Mouse (Mus musculus): Measurements from ENCODE around the gene Klrd1. TPM values are rescaled to one million over a fixed set of nuclear protein-coding genes. Genes with fewer than 3 reads are reported as not detected.

Gene Klrd1
- polyA plus RNA-seq, 1 experiment from 2014 or later, result not detected

GRCm38 (mm10) chr6:129558946-129559640, 32.5 kb upstream of the Klrd1 start:
- no peak overlapping the region for H3K9ac ChIP-seq (ENCODE audit: low read length)
- ATAC-seq (ENCODE audit: insufficient number of reproducible peaks, insufficient read depth, low FRiP score, low read depth), result no peak

GRCm38 (mm10) chr6:129559641-129560027, 31.9 kb upstream of the Klrd1 start:
- H3K4me3 ChIP-seq (ENCODE audit: control insufficient read depth in 1 of 2, insufficient read depth in 1 of 2, low read depth in 1 of 2, low read length in 2 of 2), result no peak overlapping the region
- no peaks in the 10 kb centered on the region for H3K27me3 ChIP-seq (ENCODE audit: control insufficient read depth, insufficient read depth, low read length)
- no peaks in the 10 kb centered on the region for H3K9me3 ChIP-seq (ENCODE audit: control insufficient read depth, low read length)
- H3K4me1 ChIP-seq (ENCODE audit: control insufficient read depth in 2 of 2, insufficient read depth in 2 of 2, low read length in 2 of 2), result peaks cover 4 to 7% of the 10 kb centered on the region in 2 experiments; a peak in 2 of 4 replicates
- no peak overlapping the region for H3K27ac ChIP-seq (replicated peaks in 1 of 2; ENCODE audit: control insufficient read depth in 1 of 2, insufficient read depth in 1 of 2, low read depth in 2 of 2, low read length in 2 of 2)
- 41% methylated on average over 4 of the region's 4 CpGs for WGBS
- ATAC-seq (ENCODE audit: insufficient number of reproducible peaks, insufficient read depth, low FRiP score, low read depth), result no peak
- no peaks in the 10 kb centered on the region for H3K36me3 ChIP-seq (ENCODE audit: control insufficient read depth, insufficient read depth, low read length)
- no peak overlapping the region for H3K4me2 ChIP-seq (ENCODE audit: low read length)
- H3K9ac ChIP-seq (ENCODE audit: low read length), result no peak overlapping the region

More at GRCm38 (mm10) chr6:129558946-129559640, 32.5 kb upstream of the Klrd1 start:
- H3K4me2 ChIP-seq (ENCODE audit: low read length), result no peak overlapping the region
- 19% methylated on average over 12 of the region's 12 CpGs for WGBS
- no peak overlapping the region for H3K4me3 ChIP-seq (ENCODE audit: control insufficient read depth in 1 of 2, insufficient read depth in 1 of 2, low read depth in 1 of 2, low read length in 2 of 2)
- H3K27me3 ChIP-seq (ENCODE audit: control insufficient read depth, insufficient read depth, low read length), result no peaks in the 10 kb centered on the region
- H3K9me3 ChIP-seq (ENCODE audit: control insufficient read depth, low read length), result no peaks in the 10 kb centered on the region
- H3K36me3 ChIP-seq (ENCODE audit: control insufficient read depth, insufficient read depth, low read length), result no peaks in the 10 kb centered on the region
- H3K27ac ChIP-seq (replicated peaks in 1 of 2; ENCODE audit: control insufficient read depth in 1 of 2, insufficient read depth in 1 of 2, low read depth in 2 of 2, low read length in 2 of 2), result no peak overlapping the region
- peaks cover 4 to 7% of the 10 kb centered on the region in 2 experiments; a peak in 2 of 4 replicates for H3K4me1 ChIP-seq (ENCODE audit: control insufficient read depth in 2 of 2, insufficient read depth in 2 of 2, low read length in 2 of 2)

- H3K4me3 ChIP-seq (ENCODE audit: control insufficient read depth in 1 of 2, insufficient read depth in 1 of 2, low read depth in 1 of 2, low read length in 2 of 2), result no peak overlapping the region
- 76% methylated on average over 2 of the region's 2 CpGs for WGBS
- no peaks in the 10 kb centered on the region for H3K27me3 ChIP-seq (ENCODE audit: control insufficient read depth, insufficient read depth, low read length)
- H3K4me2 ChIP-seq (ENCODE audit: low read length), result no peak overlapping the region
- H3K4me1 ChIP-seq (ENCODE audit: control insufficient read depth in 2 of 2, insufficient read depth in 2 of 2, low read length in 2 of 2), result no peaks in the 10 kb centered on the region
- no peak overlapping the region for H3K27ac ChIP-seq (replicated peaks in 1 of 2; ENCODE audit: control insufficient read depth in 1 of 2, insufficient read depth in 1 of 2, low read depth in 2 of 2, low read length in 2 of 2)
- H3K9me3 ChIP-seq (ENCODE audit: control insufficient read depth, low read length), result no peaks in the 10 kb centered on the region
- no peak for ATAC-seq (ENCODE audit: insufficient number of reproducible peaks, insufficient read depth, low FRiP score, low read depth)
- H3K9ac ChIP-seq (ENCODE audit: low read length), result no peak overlapping the region
- no peaks in the 10 kb centered on the region for H3K36me3 ChIP-seq (ENCODE audit: control insufficient read depth, insufficient read depth, low read length)
These were observed 26.3 kb upstream of the Klrd1 start for GRCm38 (mm10) chr6:129565257-129565656.

- no peaks in the 10 kb centered on the region for H3K36me3 ChIP-seq (ENCODE audit: control insufficient read depth, insufficient read depth, low read length)
- H3K9me3 ChIP-seq (ENCODE audit: control insufficient read depth, low read length), result no peaks in the 10 kb centered on the region
- no peak for ATAC-seq (ENCODE audit: insufficient number of reproducible peaks, insufficient read depth, low FRiP score, low read depth)
- H3K9ac ChIP-seq (ENCODE audit: low read length), result no peak overlapping the region
- H3K4me2 ChIP-seq (ENCODE audit: low read length), result no peak overlapping the region
- no peaks in the 10 kb centered on the region for H3K27me3 ChIP-seq (ENCODE audit: control insufficient read depth, insufficient read depth, low read length)
- no peak overlapping the region for H3K4me3 ChIP-seq (ENCODE audit: control insufficient read depth in 1 of 2, insufficient read depth in 1 of 2, low read depth in 1 of 2, low read length in 2 of 2)
- H3K27ac ChIP-seq (replicated peaks in 1 of 2; ENCODE audit: control insufficient read depth in 1 of 2, insufficient read depth in 1 of 2, low read depth in 2 of 2, low read length in 2 of 2), result no peak overlapping the region
- no peaks in the 10 kb centered on the region for H3K4me1 ChIP-seq (ENCODE audit: control insufficient read depth in 2 of 2, insufficient read depth in 2 of 2, low read length in 2 of 2)
- 11% methylated on average over 2 of the region's 2 CpGs for WGBS
These were observed 16.3 kb upstream of the Klrd1 start for GRCm38 (mm10) chr6:129575315-129575714.

- Histone ChIP-seq H3K4me3 (ENCODE audit: control insufficient read depth in 1 of 2, insufficient read depth in 1 of 2, low read depth in 1 of 2, low read length in 2 of 2) (no peak within 1 kb of the TSS), H3K27me3 (ENCODE audit: control insufficient read depth, insufficient read depth, low read length) (no peaks in the 10 kb centered on the region), H3K9ac (ENCODE audit: low read length) (no peak within 1 kb of the TSS), H3K9me3 (ENCODE audit: control insufficient read depth, low read length) (no peaks in the 10 kb centered on the region), H3K36me3 (ENCODE audit: control insufficient read depth, insufficient read depth, low read length) (no peaks in the 10 kb centered on the region), H3K4me1 (ENCODE audit: control insufficient read depth in 2 of 2, insufficient read depth in 2 of 2, low read length in 2 of 2) (no peaks in the 10 kb centered on the region), H3K4me2 (ENCODE audit: low read length) (no peak within 1 kb of the TSS), H3K27ac (replicated peaks in 1 of 2; ENCODE audit: control insufficient read depth in 1 of 2, insufficient read depth in 1 of 2, low read depth in 2 of 2, low read length in 2 of 2) (no peak within 1 kb of the TSS)
- WGBS, result 93% methylated on average over 8 of the region's 8 CpGs
- ATAC-seq (ENCODE audit: insufficient number of reproducible peaks, insufficient read depth, low FRiP score, low read depth), result no peak
These were observed 14.0 kb upstream of the Klrd1 start, which contains the start of gene Klre1 for GRCm38 (mm10) chr6:129577605-129578004. Gene Klre1 (plus strand): TSS chr6:129577905.

GRCm38 (mm10) chr6:129581274-129581673, 10.3 kb upstream of the Klrd1 start:
- no peak for ATAC-seq (ENCODE audit: insufficient number of reproducible peaks, insufficient read depth, low FRiP score, low read depth)
- WGBS, result 49% methylated on average over 4 of the region's 4 CpGs
- Histone ChIP-seq H3K4me1 (ENCODE audit: control insufficient read depth in 2 of 2, insufficient read depth in 2 of 2, low read length in 2 of 2) (no peaks in the 10 kb centered on the region), H3K27ac (replicated peaks in 1 of 2; ENCODE audit: control insufficient read depth in 1 of 2, insufficient read depth in 1 of 2, low read depth in 2 of 2, low read length in 2 of 2) (no peak overlapping the region), H3K9me3 (ENCODE audit: control insufficient read depth, low read length) (no peaks in the 10 kb centered on the region), H3K4me3 (ENCODE audit: control insufficient read depth in 1 of 2, insufficient read depth in 1 of 2, low read depth in 1 of 2, low read length in 2 of 2) (no peak overlapping the region), H3K9ac (ENCODE audit: low read length) (no peak overlapping the region), H3K4me2 (ENCODE audit: low read length) (no peak overlapping the region), H3K36me3 (ENCODE audit: control insufficient read depth, insufficient read depth, low read length) (no peaks in the 10 kb centered on the region), H3K27me3 (ENCODE audit: control insufficient read depth, insufficient read depth, low read length) (no peaks in the 10 kb centered on the region)

- H3K27ac ChIP-seq (replicated peaks in 1 of 2; ENCODE audit: control insufficient read depth in 1 of 2, insufficient read depth in 1 of 2, low read depth in 2 of 2, low read length in 2 of 2), result no peak overlapping the region
- no peaks in the 10 kb centered on the region for H3K27me3 ChIP-seq (ENCODE audit: control insufficient read depth, insufficient read depth, low read length)
- no peaks in the 10 kb centered on the region for H3K36me3 ChIP-seq (ENCODE audit: control insufficient read depth, insufficient read depth, low read length)
- H3K9ac ChIP-seq (ENCODE audit: low read length), result no peak overlapping the region
- no peak overlapping the region for H3K4me3 ChIP-seq (ENCODE audit: control insufficient read depth in 1 of 2, insufficient read depth in 1 of 2, low read depth in 1 of 2, low read length in 2 of 2)
- no peak for ATAC-seq (ENCODE audit: insufficient number of reproducible peaks, insufficient read depth, low FRiP score, low read depth)
- no peaks in the 10 kb centered on the region for H3K4me1 ChIP-seq (ENCODE audit: control insufficient read depth in 2 of 2, insufficient read depth in 2 of 2, low read length in 2 of 2)
- WGBS, result 57% methylated on average over 4 of the region's 4 CpGs
- H3K4me2 ChIP-seq (ENCODE audit: low read length), result no peak overlapping the region
- no peaks in the 10 kb centered on the region for H3K9me3 ChIP-seq (ENCODE audit: control insufficient read depth, low read length)
These were observed 9.7 kb upstream of the Klrd1 start for GRCm38 (mm10) chr6:129581896-129582295.

- H3K36me3 ChIP-seq (ENCODE audit: control insufficient read depth, insufficient read depth, low read length), result no peaks in the 10 kb centered on the region
- H3K4me2 ChIP-seq (ENCODE audit: low read length), result no peak overlapping the region
- 63% methylated on average over 3 of the region's 3 CpGs for WGBS
- H3K27me3 ChIP-seq (ENCODE audit: control insufficient read depth, insufficient read depth, low read length), result no peaks in the 10 kb centered on the region
- H3K9me3 ChIP-seq (ENCODE audit: control insufficient read depth, low read length), result no peaks in the 10 kb centered on the region
- no peak overlapping the region for H3K4me3 ChIP-seq (ENCODE audit: control insufficient read depth in 1 of 2, insufficient read depth in 1 of 2, low read depth in 1 of 2, low read length in 2 of 2)
- H3K9ac ChIP-seq (ENCODE audit: low read length), result no peak overlapping the region
- H3K27ac ChIP-seq (replicated peaks in 1 of 2; ENCODE audit: control insufficient read depth in 1 of 2, insufficient read depth in 1 of 2, low read depth in 2 of 2, low read length in 2 of 2), result no peak overlapping the region
- H3K4me1 ChIP-seq (ENCODE audit: control insufficient read depth in 2 of 2, insufficient read depth in 2 of 2, low read length in 2 of 2), result no peaks in the 10 kb centered on the region
- no peak for ATAC-seq (ENCODE audit: insufficient number of reproducible peaks, insufficient read depth, low FRiP score, low read depth)
These were observed 8.6 kb upstream of the Klrd1 start for GRCm38 (mm10) chr6:129583014-129583413.

Data from heart, embryonic 14.5 days (tissue).